In genomic region chr5:148651736-148652135, GRCm38 (mm10) we compare ENCODE assay signal across 28 mouse cellular contexts.
DNase-seq lines count a peak whose midpoint lies in the region; ATAC-seq and TF ChIP-seq lines count a peak whose summit lies in the region.
"Had no signal": no experiment of that assay in that cellular context is flagged by ENCODE, and none has a peak within 500 bp of the region (broad histone marks: within the 10 kb centered on the region; RNA-seq: fewer than 3 reads in every experiment).

No protein-coding gene starts in this region.

- H3K4me3 ChIP-seq in liver, embryonic 16.5 days (ENCODE audit: low read depth, low read length), result peak overlapping the region; percentile 21; the same call in 1 of the 2 replicates
- no peak overlapping the region for H3K4me3 ChIP-seq in liver, embryonic 11.5 days (ENCODE audit: low read depth, low read length)
- H3K4me3 ChIP-seq in bone marrow, adult 2 months (replicated peaks; ENCODE audit: control insufficient read depth, low read depth, low read length), result peak overlapping the region; percentile 62
- H3K4me3 ChIP-seq: embryonic facial prominence, embryonic 15.5 days; heart, embryonic 13.5 days; hindbrain, embryonic 15.5 days; layer of hippocampus, adult 2 months; left cerebral cortex, adult 2 months; midbrain, embryonic 12.5 days; stomach, embryonic 15.5 days had no signal

- ATAC-seq in liver, embryonic 16.5 days (ENCODE audit: low read depth), result no peak
- no peak for ATAC-seq in liver, embryonic 11.5 days (replicated peaks; ENCODE audit: low FRiP score)
- ATAC-seq in granulocyte monocyte progenitor cell, adult 5-6 weeks (replicated peaks; ENCODE audit: poor library complexity, severe bottlenecking), result peak; percentile 21
- ATAC-seq in neutrophil, adult 5-6 weeks (ENCODE audit: extremely low read depth, insufficient number of reproducible peaks, low FRiP score, poor library complexity, severe bottlenecking), result peak; percentile 6; the same call in 1 of the 2 replicates
- ATAC-seq: forebrain, embryonic 14.5 days had no signal

- H3K36me3 ChIP-seq in liver, embryonic 16.5 days (ENCODE audit: control insufficient read depth, insufficient read depth), result no peaks in the 10 kb centered on the region
- H3K36me3 ChIP-seq in liver, embryonic 11.5 days (ENCODE audit: control insufficient read depth, insufficient read depth, low read length), result no peaks in the 10 kb centered on the region
- H3K36me3 ChIP-seq: embryonic facial prominence, embryonic 15.5 days; G1E; heart, embryonic 13.5 days; hindbrain, embryonic 15.5 days; midbrain, embryonic 12.5 days; stomach, embryonic 15.5 days had no signal

- H3K9me3 ChIP-seq in liver, embryonic 16.5 days (replicated peaks; ENCODE audit: control insufficient read depth, low read length), result no peaks in the 10 kb centered on the region
- H3K9me3 ChIP-seq in liver, embryonic 11.5 days (ENCODE audit: control insufficient read depth, low read length), result no peaks in the 10 kb centered on the region
- H3K9me3 ChIP-seq: embryonic facial prominence, embryonic 15.5 days; heart, embryonic 13.5 days; hindbrain, embryonic 15.5 days; midbrain, embryonic 12.5 days; stomach, embryonic 15.5 days had no signal

- no peak overlapping the region for H3K9ac ChIP-seq in liver, embryonic 16.5 days (ENCODE audit: low read depth, low read length)
- no peak overlapping the region for H3K9ac ChIP-seq in liver, embryonic 11.5 days (ENCODE audit: low read depth, low read length)
- H3K9ac ChIP-seq: embryonic facial prominence, embryonic 15.5 days; heart, embryonic 13.5 days; hindbrain, embryonic 15.5 days; midbrain, embryonic 12.5 days; stomach, embryonic 15.5 days had no signal

- no peak for TF ChIP-seq CTCF in bone marrow, adult 2 months (IDR thresholded peaks at IDR 0.05; ENCODE audit: control insufficient read depth, insufficient read depth, low read length)

- no peak for TF ChIP-seq POLR2A in bone marrow, adult 2 months (IDR thresholded peaks at IDR 0.05; ENCODE audit: borderline replicate concordance, control insufficient read depth, low read depth, low read length)

- 45% methylated on average over 4 of the region's 4 CpGs for WGBS in liver, embryonic 16.5 days (ENCODE audit: insufficient replicate concordance)
- WGBS in liver, embryonic 11.5 days, result 63% methylated on average over 4 of the region's 4 CpGs
- WGBS in bone marrow, adult 2 months, result 45% methylated on average over 4 of the region's 4 CpGs

- H3K4me1 ChIP-seq in liver, embryonic 16.5 days (ENCODE audit: control insufficient read depth, low read depth, low read length), result no peaks in the 10 kb centered on the region
- no peaks in the 10 kb centered on the region for H3K4me1 ChIP-seq in liver, embryonic 11.5 days (replicated peaks; ENCODE audit: control insufficient read depth, insufficient read depth, low read length)
- peaks cover 3% of the 10 kb centered on the region; the same call in 1 of the 2 replicates for H3K4me1 ChIP-seq in bone marrow, adult 2 months (ENCODE audit: control insufficient read depth, insufficient read depth, low read length)
- H3K4me1 ChIP-seq: heart, embryonic 13.5 days; hindbrain, embryonic 15.5 days; stomach, embryonic 15.5 days had no signal

- peak overlapping the region; percentile 42 for H3K27ac ChIP-seq in liver, embryonic 16.5 days (ENCODE audit: low read length)
- H3K27ac ChIP-seq in liver, embryonic 11.5 days (ENCODE audit: low read depth, low read length), result no peak overlapping the region
- H3K27ac ChIP-seq in bone marrow, adult 2 months (ENCODE audit: control insufficient read depth, insufficient read depth, low read depth, low read length, poor library complexity), result peak overlapping the region; percentile 86
- H3K27ac ChIP-seq: embryonic facial prominence, embryonic 15.5 days; heart, embryonic 13.5 days; hindbrain, embryonic 15.5 days; layer of hippocampus, adult 2 months; left cerebral cortex, adult 2 months; midbrain, embryonic 12.5 days; stomach, embryonic 15.5 days had no signal

- H3K27me3 ChIP-seq in liver, embryonic 16.5 days (ENCODE audit: control insufficient read depth, insufficient read depth, low read depth, low read length), result no peaks in the 10 kb centered on the region
- H3K27me3 ChIP-seq in liver, embryonic 11.5 days (replicated peaks; ENCODE audit: control insufficient read depth, insufficient read depth, low read length), result no peaks in the 10 kb centered on the region
- H3K27me3 ChIP-seq: CH12.LX; embryonic facial prominence, embryonic 15.5 days; hindbrain, embryonic 15.5 days; midbrain, embryonic 12.5 days; stomach, embryonic 15.5 days had no signal

- H3K4me2 ChIP-seq in liver, embryonic 16.5 days (ENCODE audit: low read depth, low read length), result no peak overlapping the region
- no peak overlapping the region for H3K4me2 ChIP-seq in liver, embryonic 11.5 days
- H3K4me2 ChIP-seq: embryonic facial prominence, embryonic 15.5 days; heart, embryonic 13.5 days; hindbrain, embryonic 15.5 days; midbrain, embryonic 12.5 days; stomach, embryonic 15.5 days had no signal

- no peak for DNase-seq in liver, embryonic 11.5 days (ENCODE audit: low spot score)
- no peak for DNase-seq in cerebellum, adult 11 months
- DNase-seq: adrenal gland, postnatal 14 days; cerebellum, adult 18-20 months; cerebellum, postnatal 10 days; gastrocnemius, postnatal 25 days; heart, adult 18-20 months; heart, postnatal 10 days; kidney, adult 2 months; kidney, postnatal 36 days; lung, adult 18-20 months; lung, postnatal 4 days; retina, postnatal 1 day; right cerebral cortex, postnatal 14 days had no signal

Comparison
In these comparisons a context has a peak if more than half of its experiments do, and no peak if none do; other contexts are left out.
1. ATAC-seq: peak in granulocyte monocyte progenitor cell, adult 5-6 weeks (single experiment) and neutrophil, adult 5-6 weeks (single experiment); none in liver, embryonic 16.5 days (single experiment) and liver, embryonic 11.5 days (single experiment).